Mouse (Mus musculus) ovary, postnatal 14 days (tissue): ENCODE measurements around the gene Trdmt1.

Experiments
- DNase-seq: peaks from one replicate; pipeline ENCODE4 v3.0.0; 2022; ENCODE audit warnings: low spot score

The Trdmt1 gene

DNA sequence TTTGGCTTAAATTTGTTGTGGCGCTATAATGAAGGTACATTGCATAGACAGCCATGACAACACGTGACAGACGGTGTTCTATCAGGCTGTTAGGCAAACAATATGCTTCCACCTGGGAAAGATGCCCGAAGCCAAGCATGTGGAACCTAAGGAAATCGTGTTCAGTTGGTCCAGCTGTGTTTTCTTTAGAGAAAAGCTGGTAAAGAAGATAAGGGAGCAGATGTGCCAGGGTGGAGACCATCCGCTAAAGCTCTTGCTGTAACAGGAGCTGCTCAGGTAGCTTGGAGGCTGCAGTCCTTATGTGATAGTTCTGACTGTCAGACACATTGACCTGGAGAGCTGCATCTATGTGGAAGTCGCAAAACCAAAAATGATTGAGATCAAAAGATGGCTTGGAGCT lies 45.3 kb downstream of the Trdmt1 start:
- no peak for DNase-seq

GRCm38 (mm10) chr2:13496087-13496486 lies 48.4 kb downstream of the Trdmt1 start:
- DNase-seq: no peak

DNA sequence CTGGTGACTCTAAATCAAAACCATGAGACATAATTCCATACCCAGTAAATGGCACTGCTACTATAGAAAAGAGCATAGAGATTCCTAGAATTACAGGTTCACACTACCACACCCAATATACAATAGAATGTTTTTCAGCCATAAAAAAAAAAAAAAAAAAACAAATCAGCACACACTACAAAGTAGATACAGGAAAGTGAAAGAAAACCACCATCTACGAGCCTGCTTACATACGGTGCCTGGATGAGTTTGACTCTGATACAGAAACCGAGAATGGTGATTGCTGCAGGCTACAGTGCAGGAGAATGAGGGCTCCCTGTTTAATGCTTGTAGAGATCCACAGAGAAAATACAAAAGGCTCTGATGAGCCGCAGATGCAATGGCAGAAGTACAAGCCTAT lies 51.5 kb downstream of the Trdmt1 start:
- DNase-seq: no peak

DNA sequence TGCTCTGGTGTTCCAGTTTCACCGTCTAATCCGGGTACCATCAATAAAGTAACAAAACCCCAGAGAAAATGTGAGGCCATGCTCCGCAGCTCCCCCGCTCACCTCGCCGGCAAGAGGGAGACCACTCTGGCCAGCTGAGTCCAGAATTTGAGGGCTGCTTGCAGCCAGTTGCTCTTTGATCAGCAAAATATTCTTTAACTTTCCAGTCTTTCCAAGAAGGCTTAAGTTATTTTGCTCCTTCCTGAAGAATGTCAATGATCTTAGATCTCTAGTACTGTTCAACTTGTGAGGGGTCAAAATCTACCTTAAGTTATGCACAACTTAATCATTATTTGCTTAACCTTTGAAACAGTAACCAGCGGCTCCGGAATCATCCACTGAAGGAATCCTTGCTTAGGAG lies 52.7 kb downstream of the Trdmt1 start, which contains the start of gene Cubn:
Gene Cubn (minus strand): TSS at position 80 of the 400 bp plus-strand sequence.
- no peak for DNase-seq

DNA sequence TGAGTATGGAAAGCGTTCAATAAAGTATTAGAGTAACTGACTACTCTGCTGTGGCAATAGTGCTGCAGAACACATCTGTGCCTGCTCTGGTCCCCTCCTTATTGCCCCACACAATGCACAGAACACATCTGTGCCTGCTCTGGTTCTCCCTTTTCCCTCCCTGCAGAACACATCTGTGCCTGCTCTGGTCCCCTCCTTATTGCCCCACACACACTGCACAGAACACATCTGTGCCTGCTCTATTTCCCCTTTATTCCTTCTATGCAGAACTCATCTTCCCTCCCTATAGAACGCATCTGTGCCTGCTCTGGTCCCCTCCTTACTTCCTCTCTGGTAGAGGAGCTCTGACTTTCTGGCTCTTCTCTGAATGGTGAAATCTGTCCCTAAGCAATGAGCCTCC lies 54.0 kb downstream of the Trdmt1 start:
- no peak for DNase-seq

GRCm38 (mm10) chr2:13486470-13486869 lies 58.0 kb downstream of the Trdmt1 start:
- no peak for DNase-seq

- DNase-seq: no peak
Measured at GRCm38 (mm10) chr2:13484566-13484965, 59.9 kb downstream of the Trdmt1 start.

DNA sequence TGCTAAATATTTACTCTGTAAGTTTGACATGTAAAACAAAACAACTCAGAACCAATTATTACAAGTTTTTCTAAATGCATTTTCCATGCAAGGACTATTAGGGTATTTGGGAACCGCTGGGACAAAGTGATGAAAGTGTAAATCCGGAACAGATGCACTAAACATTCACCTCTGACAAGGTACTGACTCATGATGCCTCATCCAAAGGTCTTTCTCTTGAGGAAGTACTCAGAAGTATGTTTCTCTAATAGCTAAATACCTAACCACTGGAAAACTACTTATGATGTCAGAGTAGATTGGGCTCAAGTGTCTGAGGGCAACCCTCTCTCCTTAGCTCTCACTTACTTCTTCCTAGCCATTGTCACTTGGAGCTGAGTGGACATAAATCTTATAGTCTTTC lies 63.7 kb downstream of the Trdmt1 start:
- no peak for DNase-seq

GRCm38 (mm10) chr2:13479165-13479564 lies 65.3 kb downstream of the Trdmt1 start:
- no peak for DNase-seq

DNA sequence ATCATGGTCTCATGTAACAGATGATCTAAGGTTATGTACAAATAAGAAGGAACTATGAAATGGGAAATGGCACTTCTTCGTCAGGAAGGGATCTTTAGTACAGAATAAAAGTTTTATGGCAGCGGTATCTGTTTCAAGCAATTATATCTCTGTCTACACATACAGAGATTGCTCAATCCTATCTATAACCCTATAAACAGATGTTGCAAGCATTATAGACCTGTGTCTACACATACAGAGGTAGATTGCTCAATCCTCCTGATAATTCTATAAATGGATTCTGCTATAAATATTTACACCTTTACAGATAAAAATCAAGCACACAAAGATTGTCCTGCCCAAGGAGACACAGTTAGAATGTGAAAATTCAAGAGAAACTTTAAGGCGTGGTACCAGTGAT lies 74.4 kb downstream of the Trdmt1 start:
- DNase-seq: no peak

- DNase-seq: no peak
Measured at GRCm38 (mm10) chr2:13469641-13470040, 74.8 kb downstream of the Trdmt1 start.

GRCm38 (mm10) chr2:13466685-13467084 lies 77.8 kb downstream of the Trdmt1 start:
- no peak for DNase-seq
